Mouse (Mus musculus) bone marrow macrophage, adult 2 months (primary cell): ENCODE measurements at regions not wholly inside any gene's neighbourhood (a gene's known extent, or its start where the extent isn't known, plus 50 kb on each side); places are given as distances from the start of the nearest gene placed in this dataset.
"Not testable (repeated sequence)": the region's sequence is repeated elsewhere in the genome, so short reads cannot be mapped to it uniquely, and the experiment has no call there.

Source experiments
- H3K27ac ChIP-seq: 2 replicates; pipeline ENCODE4 v1.5.1; 2012; ENCODE audit warnings: low read depth, low read length; ENCODE audit not compliant: insufficient read depth
- H3K4me1 ChIP-seq: 2 replicates; pipeline ENCODE4 v1.6.1; 2012; ENCODE audit warnings: low read length; ENCODE audit not compliant: control insufficient read depth, insufficient read depth
- H3K4me3 ChIP-seq: 2 replicates; pipeline ENCODE4 v1.5.1; 2012; ENCODE audit warnings: mild to moderate bottlenecking, low read length, moderate library complexity; ENCODE audit not compliant: insufficient read depth
- CTCF ChIP-seq: IDR thresholded peaks from 2 replicates; pipeline ENCODE4 v1.5.1; 2012; ENCODE audit warnings: low read depth, mild to moderate bottlenecking, low read length, moderate library complexity
- POLR2A ChIP-seq: IDR thresholded peaks from 2 replicates; pipeline ENCODE4 v1.6.1; 2012; ENCODE audit warnings: mild to moderate bottlenecking, low read depth, low read length, borderline replicate concordance

- no peak overlapping the region for H3K4me3 ChIP-seq
- H3K27ac ChIP-seq = no peak overlapping the region
- no peaks in the 10 kb centered on the region for H3K4me1 ChIP-seq
- TF ChIP-seq POLR2A = no peak
- no peak for TF ChIP-seq CTCF
These were observed 60.6 kb upstream of the Helt start for GRCm38 (mm10) chr8:46355066-46355465.

GRCm38 (mm10) chr8:46357961-46358360, 63.5 kb upstream of the Helt start:
- H3K4me1 ChIP-seq, H3K27ac ChIP-seq, H3K4me3 ChIP-seq: not testable (repeated sequence)

- Histone ChIP-seq H3K27ac (no peak overlapping the region), H3K4me3 (no peak overlapping the region), H3K4me1 (no peaks in the 10 kb centered on the region)
- TF ChIP-seq POLR2A (no peak), CTCF (no peak)
These were observed 68.4 kb upstream of the Helt start for GRCm38 (mm10) chr8:46362871-46363306.

GRCm38 (mm10) chr8:46365711-46366110, 71.2 kb upstream of the Helt start:
- no peak overlapping the region for H3K4me3 ChIP-seq
- no peak for TF ChIP-seq CTCF
- no peak for TF ChIP-seq POLR2A
- no peak overlapping the region for H3K27ac ChIP-seq
- H3K4me1 ChIP-seq = no peaks in the 10 kb centered on the region

GRCm38 (mm10) chr8:46367125-46367524, 72.7 kb upstream of the Helt start:
- Histone ChIP-seq H3K4me3 (no peak overlapping the region), H3K27ac (no peak overlapping the region), H3K4me1 (no peaks in the 10 kb centered on the region)
- TF ChIP-seq CTCF = no peak
- no peak for TF ChIP-seq POLR2A

GRCm38 (mm10) chr8:46374092-46374491, 79.6 kb upstream of the Helt start:
- H3K4me1 ChIP-seq = no peaks in the 10 kb centered on the region
- H3K27ac ChIP-seq = no peak overlapping the region
- TF ChIP-seq POLR2A (no peak), CTCF (no peak)
- no peak overlapping the region for H3K4me3 ChIP-seq

GRCm38 (mm10) chr8:46375986-46376385, 81.5 kb upstream of the Helt start:
- TF ChIP-seq CTCF = no peak
- TF ChIP-seq POLR2A = no peak
- Histone ChIP-seq H3K4me1 (no peaks in the 10 kb centered on the region), H3K4me3 (no peak overlapping the region), H3K27ac (no peak overlapping the region)

- TF ChIP-seq CTCF = no peak
- TF ChIP-seq POLR2A = no peak
- Histone ChIP-seq H3K27ac (no peak overlapping the region), H3K4me3 (no peak overlapping the region), H3K4me1 (no peaks in the 10 kb centered on the region)
These were observed 85.9 kb upstream of the Acsl1 start for GRCm38 (mm10) chr8:46384926-46385325.

- TF ChIP-seq POLR2A (no peak), CTCF (no peak)
- H3K4me1 ChIP-seq = no peaks in the 10 kb centered on the region
- no peak overlapping the region for H3K4me3 ChIP-seq
- H3K27ac ChIP-seq = no peak overlapping the region
These were observed 85.0 kb upstream of the Acsl1 start for GRCm38 (mm10) chr8:46385806-46386205.

GRCm38 (mm10) chr8:46386553-46386952, 84.3 kb upstream of the Acsl1 start:
- Histone ChIP-seq H3K27ac (no peak overlapping the region), H3K4me3 (no peak overlapping the region), H3K4me1 (no peaks in the 10 kb centered on the region)
- no peak for TF ChIP-seq POLR2A

- TF ChIP-seq CTCF = no peak
- no peak for TF ChIP-seq POLR2A
- no peaks in the 10 kb centered on the region for H3K4me1 ChIP-seq
- H3K27ac ChIP-seq = no peak overlapping the region
- no peak overlapping the region for H3K4me3 ChIP-seq
These were observed 83.8 kb upstream of the Acsl1 start for GRCm38 (mm10) chr8:46387037-46387436.
